Mouse (Mus musculus) CH12.LX (cell line): ENCODE measurements around the gene Nyap1. TPM values are rescaled to one million over a fixed set of nuclear protein-coding genes. Genes with fewer than 3 reads are reported as not detected.

Experiments
- DNase-seq: peaks from one replicate; pipeline ENCODE4 v3.0.0-alpha.2; 2013; ENCODE audit errors: extremely low read depth
- H3K27ac ChIP-seq: 2 replicates; pipeline ENCODE4 v1.5.1; 2012; ENCODE audit warnings: low read depth, mild to moderate bottlenecking, control low read depth, moderate library complexity; ENCODE audit not compliant: insufficient read depth
- H3K27me3 ChIP-seq: replicated peaks from 2 replicates; pipeline ENCODE3; 2012; ENCODE audit warnings: inconsistent platforms
- H3K36me3 ChIP-seq, 2 experiments: replicated peaks in 1 of 2; 2 replicates each; pipeline versions ENCODE3 to v1.6.1; 2012; ENCODE audit warnings: inconsistent platforms in 1 of 2, low read length in 1 of 2, mild to moderate bottlenecking in 1 of 2, mixed read lengths in 1 of 2, moderate library complexity in 1 of 2; ENCODE audit not compliant: control insufficient read depth in 1 of 2, insufficient read depth in 1 of 2
- H3K4me1 ChIP-seq, 2 experiments: 2 replicates each; pipeline ENCODE4 v1.6.1; 2012; ENCODE audit warnings: inconsistent platforms in 1 of 2, moderate library complexity in 1 of 2; ENCODE audit not compliant: insufficient read depth in 2 of 2, control insufficient read depth in 1 of 2
- H3K4me2 ChIP-seq: 2 replicates; pipeline ENCODE4 v1.6.1; 2012; ENCODE audit warnings: low read depth, mild to moderate bottlenecking, control low read depth; ENCODE audit not compliant: poor library complexity, insufficient read depth, severe bottlenecking
- H3K4me3 ChIP-seq, 3 experiments: fragments of 150-350 bp in 1 of 3; sonication (generic) in 1 of 3; replicated peaks in 1 of 3; 2 replicates each; pipeline versions ENCODE3 to v1.5.1; 2011 to 2012; ENCODE audit warnings: low read depth in 2 of 3, low read length in 2 of 3, mild to moderate bottlenecking in 2 of 3, moderate library complexity in 2 of 3, control low read depth in 1 of 3, improper control_type of control experiment in 1 of 3, inconsistent platforms in 1 of 3, mixed read lengths in 1 of 3; ENCODE audit not compliant: poor library complexity in 1 of 3
- H3K79me2 ChIP-seq: replicated peaks from 2 replicates; pipeline ENCODE4 v1.6.1; 2012; ENCODE audit warnings: mild to moderate bottlenecking, moderate library complexity; ENCODE audit not compliant: control insufficient read depth, poor library complexity, insufficient read depth, severe bottlenecking; ENCODE audit errors: extremely low read depth
- H3K9ac ChIP-seq: 2 replicates; pipeline ENCODE4 v1.6.1; 2012; ENCODE audit warnings: low read depth, mild to moderate bottlenecking, control low read depth, moderate library complexity; ENCODE audit not compliant: insufficient read depth
- H3K9me3 ChIP-seq: replicated peaks from 2 replicates; pipeline ENCODE3; 2012; ENCODE audit warnings: low read length, inconsistent platforms, mixed read lengths
- CTCF ChIP-seq, 2 experiments: IDR thresholded peaks in 1 of 2; conservative IDR thresholded peaks in 1 of 2; 2 replicates each; pipeline ENCODE4 v1.5.1; 2011 to 2012; ENCODE audit warnings: low read depth in 2 of 2, low read length in 2 of 2, improper control_type of control experiment in 1 of 2, inconsistent platforms in 1 of 2, mild to moderate bottlenecking in 1 of 2, moderate library complexity in 1 of 2
- ETS1 ChIP-seq: conservative IDR thresholded peaks from 2 replicates; pipeline ENCODE4 v1.6.1; 2012; ENCODE audit warnings: low read depth, mild to moderate bottlenecking, inconsistent platforms, low read length, improper control_type of control experiment, moderate library complexity
- JUN ChIP-seq: IDR thresholded peaks from 2 replicates; pipeline ENCODE4 v1.6.1; 2011; ENCODE audit warnings: low read depth, mild to moderate bottlenecking, low read length, improper control_type of control experiment, moderate library complexity; ENCODE audit not compliant: insufficient read depth
- KAT2A ChIP-seq: IDR thresholded peaks from 2 replicates; pipeline ENCODE4 v1.6.1; 2012; ENCODE audit warnings: low read length, improper control_type of control experiment, inconsistent platforms; ENCODE audit not compliant: insufficient replicate concordance
- MAFK ChIP-seq: IDR thresholded peaks from 2 replicates; pipeline ENCODE4 v1.6.1; 2011; ENCODE audit warnings: low read length, improper control_type of control experiment; ENCODE audit not compliant: insufficient replicate concordance
- POLR2A ChIP-seq: IDR thresholded peaks from 2 replicates; pipeline ENCODE4 v1.6.1; 2011; ENCODE audit warnings: low read depth, mild to moderate bottlenecking, improper control_type of control experiment, low read length
- RCOR1 ChIP-seq: conservative IDR thresholded peaks from 2 replicates; pipeline ENCODE4 v1.6.1; 2012; ENCODE audit warnings: low read depth, mild to moderate bottlenecking, inconsistent platforms, low read length, improper control_type of control experiment
- TCF12 ChIP-seq: IDR thresholded peaks from 2 replicates; pipeline ENCODE4 v1.6.1; 2014; ENCODE audit warnings: low read depth, mild to moderate bottlenecking, inconsistent platforms, low read length, improper control_type of control experiment
- dilution Hi-C: fragments of 300-500 bp; cut with MboI; formaldehyde crosslinking; loops from 2 replicates; pipeline ENCODE4 v1.14.3; 2020; ENCODE audit warnings: low sequenced_read_pairs; ENCODE audit not compliant: extremely low pct_unique_long_range_greater_than_20kb, extremely low pct_ligation_motif_present
- in situ Hi-C: fragments of 300-500 bp; cut with MboI; formaldehyde crosslinking; loops from 3 replicates; pipeline ENCODE4 v1.14.3; 2019; ENCODE audit warnings: low sequenced_read_pairs, low pct_ligation_motif_present, low pct_unique_long_range_greater_than_20kb, mixed read lengths
- polyA plus RNA-seq: library from polyadenylated mRNA; unstranded; fragments of >175 nt; gene quantifications from 2 replicates; pipeline ENCODE4 v1.2.1, GENCODE M21; 2012; ENCODE audit warnings: low read depth; ENCODE audit not compliant: insufficient read length
- total RNA-seq, 2 experiments: library from RNA; depleted of rRNA; stranded (reverse); fragments of 300-350 nt in 1 of 2; fragments of >200 nt in 1 of 2; gene quantifications; 2 replicates each; pipeline ENCODE4 v1.2.3; 2012 to 2014

Gene Nyap1
- total and polyA plus RNA-seq, 3 experiments, result 0.28 to 1.4 (median 0.43) TPM

GRCm38 (mm10) chr5:137705242-137705641, 36.2 kb downstream of the Nyap1 start:
- Histone ChIP-seq H3K4me2 (peak overlapping the region; percentile 34; the same call in 1 of the 2 replicates), H3K9ac (no peak overlapping the region; the same call in 1 of the 2 replicates), H3K27me3 (no peaks in the 10 kb centered on the region), H3K4me1 (peaks cover 6 to 42% of the 10 kb centered on the region in 2 experiments; a peak in 3 of 4 replicates), H3K36me3 (no peaks in the 10 kb centered on the region), H3K4me3 (no peak overlapping the region), H3K79me2 (no peaks in the 10 kb centered on the region)
- DNase-seq, result peak; percentile 48
- TF ChIP-seq POLR2A, result 0 out of 2 replicates have a peak, but pooled peaks have one; percentile 25
- TF ChIP-seq CTCF (conservative IDR thresholded peaks at IDR 0.05 in 1 of 2, IDR thresholded peaks at IDR 0.05 in 1 of 2; ENCODE audit: low read depth in 2 of 2, low read length in 2 of 2), result no peak
- TF ChIP-seq, all 38 proteins: peak for 1
- dilution Hi-C loops, result no loop called here
- H3K27ac ChIP-seq, result 0 out of 2 replicates have a peak overlapping the region, but pooled peaks have one; percentile 4
- no peaks in the 10 kb centered on the region for H3K9me3 ChIP-seq
- in situ Hi-C loops, result no loop called here

GRCm38 (mm10) chr5:137699850-137700249, 41.6 kb downstream of the Nyap1 start:
- Histone ChIP-seq H3K36me3 (no peaks in the 10 kb centered on the region), H3K27ac (no peak overlapping the region), H3K9me3 (no peaks in the 10 kb centered on the region), H3K4me3 (no peak overlapping the region), H3K79me2 (no peaks in the 10 kb centered on the region), H3K9ac (no peak overlapping the region), H3K27me3 (no peaks in the 10 kb centered on the region), H3K4me2 (no peak overlapping the region), H3K4me1 (peaks cover 4 to 24% of the 10 kb centered on the region in 2 experiments; a peak in 3 of 4 replicates)
- DNase-seq, result no peak
- TF ChIP-seq MAFK, result no peak
- no peak for TF ChIP-seq ETS1
- no peak for TF ChIP-seq TCF12
- TF ChIP-seq POLR2A, result no peak
- dilution Hi-C loops (no loop called here), in situ Hi-C loops (no loop called here)

GRCm38 (mm10) chr5:137699080-137699479, 42.3 kb downstream of the Nyap1 start:
- H3K36me3 ChIP-seq, result no peaks in the 10 kb centered on the region
- no peak for DNase-seq
- peaks cover 4 to 22% of the 10 kb centered on the region in 2 experiments; a peak in 3 of 4 replicates for H3K4me1 ChIP-seq
- dilution Hi-C loops, result no loop called here
- no peak overlapping the region for H3K9ac ChIP-seq
- no peak overlapping the region for H3K4me2 ChIP-seq
- H3K79me2 ChIP-seq, result no peaks in the 10 kb centered on the region
- in situ Hi-C loops, result no loop called here
- no peak for TF ChIP-seq RCOR1
- TF ChIP-seq JUN, result no peak
- no peak for TF ChIP-seq KAT2A
- H3K9me3 ChIP-seq, result no peaks in the 10 kb centered on the region
- H3K4me3 ChIP-seq, result no peak overlapping the region
- no peaks in the 10 kb centered on the region for H3K27me3 ChIP-seq
- no peak overlapping the region for H3K27ac ChIP-seq
